In genomic region chr12:55053267-55053666, GRCm38 (mm10) we compare ENCODE assay signal across 27 mouse cellular contexts. TPM values are rescaled to one million over a fixed set of nuclear protein-coding genes. Genes with fewer than 3 reads are reported as not detected.
DNase-seq lines count a peak whose midpoint lies in the region; ATAC-seq and TF ChIP-seq lines count a peak whose summit lies in the region.
"Had no signal": no experiment of that assay in that cellular context is flagged by ENCODE, and none has a peak within 500 bp of the region (broad histone marks: within the 10 kb centered on the region; RNA-seq: fewer than 3 reads in every experiment).

No protein-coding gene starts in this region.

- peak overlapping the region; percentile 43 for H3K4me3 ChIP-seq in erythroblast, embryonic 14.5 days (replicated peaks)
- H3K4me3 ChIP-seq in liver, embryonic 13.5 days (replicated peaks): no peak overlapping the region
- H3K4me3 ChIP-seq in hindbrain, postnatal 0 days (ENCODE audit: low read length): no peak overlapping the region
- no peak overlapping the region for H3K4me3 ChIP-seq in forebrain, embryonic 15.5 days
- H3K4me3 ChIP-seq: embryonic facial prominence, embryonic 13.5 days; forebrain, embryonic 13.5 days; hindbrain, embryonic 13.5 days; limb, embryonic 13.5 days; midbrain, embryonic 10.5 days had no signal

- WGBS in liver, embryonic 13.5 days (ENCODE audit: insufficient replicate concordance): 33% methylated on average over 7 of the region's 7 CpGs
- WGBS in hindbrain, postnatal 0 days: 92% methylated on average over 7 of the region's 7 CpGs
- WGBS in forebrain, embryonic 15.5 days: 94% methylated on average over 7 of the region's 7 CpGs

- H3K4me2 ChIP-seq in liver, embryonic 13.5 days: peak overlapping the region; percentile 60; the same call in 1 of the 2 replicates
- no peak overlapping the region for H3K4me2 ChIP-seq in hindbrain, postnatal 0 days (ENCODE audit: low read depth, low read length)
- no peak overlapping the region for H3K4me2 ChIP-seq in forebrain, embryonic 15.5 days (replicated peaks)
- H3K4me2 ChIP-seq: embryonic facial prominence, embryonic 13.5 days; forebrain, embryonic 13.5 days; heart, embryonic 11.5 days; hindbrain, embryonic 13.5 days; limb, embryonic 13.5 days had no signal

- peak; percentile 48 for DNase-seq in c-Kit-negative CD71-positive TER-119-positive erythroid progenitor cells, embryonic 14.5 days (ENCODE audit: low read depth, low spot score)
- DNase-seq in liver, embryonic 13.5 days: peak; percentile 68
- DNase-seq in hindbrain, postnatal 0 days (ENCODE audit: low spot score): no peak
- DNase-seq in kidney, postnatal 14 days: no peak
- DNase-seq: adrenal gland, postnatal 10 days; cerebellum, adult 9-11 months; gastrocnemius, postnatal 14 days; heart, postnatal 4 days; kidney, postnatal 36 days; lung, adult 2 months; lung, postnatal 10 days; right cerebral cortex, adult 18-20 months; spleen, adult 18-20 months; thymus, postnatal 14 days had no signal

- peak overlapping the region; percentile 12; the same call in 1 of the 2 replicates for H3K9ac ChIP-seq in liver, embryonic 13.5 days
- no peak overlapping the region for H3K9ac ChIP-seq in hindbrain, postnatal 0 days (replicated peaks; ENCODE audit: low read length)
- H3K9ac ChIP-seq in forebrain, embryonic 15.5 days (replicated peaks): no peak overlapping the region
- H3K9ac ChIP-seq: embryonic facial prominence, embryonic 13.5 days; forebrain, embryonic 13.5 days; hindbrain, embryonic 13.5 days; limb, embryonic 13.5 days had no signal

- peak; percentile 65 for ATAC-seq in liver, embryonic 13.5 days (ENCODE audit: low read depth)
- ATAC-seq in megakaryocyte progenitor cell, adult 5-6 weeks (replicated peaks; ENCODE audit: poor library complexity): peak; percentile 51
- no peak for ATAC-seq in hindbrain, postnatal 0 days
- ATAC-seq in forebrain, embryonic 15.5 days (replicated peaks): no peak
- ATAC-seq: CD4-positive, CD25-positive, alpha-beta regulatory T cell, adult 4 months; forebrain, embryonic 13.5 days; intestine, postnatal 0 days; midbrain, embryonic 16.5 days had no signal

- no peaks in the 10 kb centered on the region for H3K9me3 ChIP-seq in erythroblast, embryonic 14.5 days (ENCODE audit: control insufficient read depth, low read length)
- no peaks in the 10 kb centered on the region for H3K9me3 ChIP-seq in liver, embryonic 13.5 days (replicated peaks)
- H3K9me3 ChIP-seq in hindbrain, postnatal 0 days (ENCODE audit: low read length): no peaks in the 10 kb centered on the region
- H3K9me3 ChIP-seq in forebrain, embryonic 15.5 days: no peaks in the 10 kb centered on the region
- H3K9me3 ChIP-seq: embryonic facial prominence, embryonic 13.5 days; forebrain, embryonic 13.5 days; hindbrain, embryonic 13.5 days; limb, embryonic 13.5 days; midbrain, embryonic 10.5 days had no signal

- H3K27ac ChIP-seq in liver, embryonic 13.5 days: peak overlapping the region; percentile 98
- no peak overlapping the region for H3K27ac ChIP-seq in hindbrain, postnatal 0 days
- H3K27ac ChIP-seq in forebrain, embryonic 15.5 days (replicated peaks): no peak overlapping the region
- H3K27ac ChIP-seq: embryonic facial prominence, embryonic 13.5 days; forebrain, embryonic 13.5 days; hindbrain, embryonic 13.5 days; limb, embryonic 13.5 days; macrophage; midbrain, embryonic 10.5 days had no signal

- peaks cover 53% of the 10 kb centered on the region for H3K36me3 ChIP-seq in erythroblast, embryonic 14.5 days (ENCODE audit: control insufficient read depth)
- H3K36me3 ChIP-seq in liver, embryonic 13.5 days: peaks cover 12% of the 10 kb centered on the region
- H3K36me3 ChIP-seq in hindbrain, postnatal 0 days (ENCODE audit: insufficient read depth, low read length): 0 out of 2 replicates have a peak, but pooled peaks cover 8% of the 10 kb centered on the region
- H3K36me3 ChIP-seq in forebrain, embryonic 15.5 days: no peaks in the 10 kb centered on the region

- H3K4me1 ChIP-seq in erythroblast, embryonic 14.5 days (ENCODE audit: control insufficient read depth): peaks cover 88% of the 10 kb centered on the region
- H3K4me1 ChIP-seq in liver, embryonic 13.5 days (replicated peaks): peaks cover 74% of the 10 kb centered on the region
- H3K4me1 ChIP-seq in hindbrain, postnatal 0 days (ENCODE audit: insufficient read depth, low read length): no peaks in the 10 kb centered on the region
- H3K4me1 ChIP-seq in forebrain, embryonic 15.5 days: no peaks in the 10 kb centered on the region
- H3K4me1 ChIP-seq: embryonic facial prominence, embryonic 13.5 days; forebrain, embryonic 13.5 days; hindbrain, embryonic 13.5 days; limb, embryonic 13.5 days; midbrain, embryonic 10.5 days had no signal

- H3K27me3 ChIP-seq in erythroblast, embryonic 14.5 days (ENCODE audit: control insufficient read depth): no peaks in the 10 kb centered on the region
- H3K27me3 ChIP-seq in liver, embryonic 13.5 days: no peaks in the 10 kb centered on the region
- no peaks in the 10 kb centered on the region for H3K27me3 ChIP-seq in hindbrain, postnatal 0 days (ENCODE audit: insufficient read depth, low read length)
- no peaks in the 10 kb centered on the region for H3K27me3 ChIP-seq in forebrain, embryonic 15.5 days
- H3K27me3 ChIP-seq: embryonic facial prominence, embryonic 13.5 days; forebrain, embryonic 13.5 days; hindbrain, embryonic 13.5 days; limb, embryonic 13.5 days had no signal

- TF ChIP-seq CTCF in hindbrain, postnatal 0 days (IDR thresholded peaks at IDR 0.05; ENCODE audit: low read depth): no peak

RNA-seq across cellular contexts. Expression of gene 2700097O09Rik, which starts 26.6 kb away (rescaled TPM):
- polyA plus RNA-seq in erythroblast, embryonic 14.5 days (2012): 0.09 and 0.26 TPM in 2 replicates
- 30.6 and 32.9 TPM in 2 replicates for polyA plus RNA-seq in liver, embryonic 13.5 days (2015; fragmentation: Nextera tagmentation; extraction: Ambion mirVana)
- total RNA-seq in megakaryocyte progenitor cell, adult 5-6 weeks (2015): 22.4 and 22.8 TPM in 2 replicates
- total RNA-seq in megakaryocyte progenitor cell, adult 5-6 weeks (2017): 7.5 and 12.9 TPM in 2 replicates
- 10.9 and 11.2 TPM in 2 replicates for total RNA-seq in hindbrain, postnatal 0 days (2014; rRNA removed)
- polyA plus RNA-seq in hindbrain, postnatal 0 days (2015; fragmentation: Nextera tagmentation; extraction: Ambion mirVana): 16.5 and 19.2 TPM in 2 replicates
- 33.6 and 36.4 TPM in 2 replicates for polyA plus RNA-seq in forebrain, embryonic 15.5 days (2015; fragmentation: Nextera tagmentation; extraction: Ambion mirVana)

RNA-seq across cellular contexts. Expression of gene Srp54a, which starts 26.8 kb away (rescaled TPM):
- polyA plus RNA-seq in erythroblast, embryonic 14.5 days (2012): 0.44 and 0.72 TPM in 2 replicates
- 94.7 and 121 TPM in 2 replicates for polyA plus RNA-seq in liver, embryonic 13.5 days (2015; fragmentation: Nextera tagmentation; extraction: Ambion mirVana)
- total RNA-seq in megakaryocyte progenitor cell, adult 5-6 weeks (2015): 118 and 127 TPM in 2 replicates
- total RNA-seq in megakaryocyte progenitor cell, adult 5-6 weeks (2017): 191 and 227 TPM in 2 replicates
- 36.4 and 48.0 TPM in 2 replicates for total RNA-seq in hindbrain, postnatal 0 days (2014; rRNA removed)
- 188 and 192 TPM in 2 replicates for polyA plus RNA-seq in hindbrain, postnatal 0 days (2015; fragmentation: Nextera tagmentation; extraction: Ambion mirVana)
- polyA plus RNA-seq in forebrain, embryonic 15.5 days (2015; fragmentation: Nextera tagmentation; extraction: Ambion mirVana): 203 and 213 TPM in 2 replicates

RNA-seq across cellular contexts. Expression of gene Baz1a, which starts 39.1 kb away (rescaled TPM):
- polyA plus RNA-seq in erythroblast, embryonic 14.5 days (2012): 2.9 and 3.1 TPM in 2 replicates
- polyA plus RNA-seq in liver, embryonic 13.5 days (2015; fragmentation: Nextera tagmentation; extraction: Ambion mirVana): 32.3 and 38.0 TPM in 2 replicates
- total RNA-seq in megakaryocyte progenitor cell, adult 5-6 weeks (2015): 367 and 372 TPM in 2 replicates
- 151 and 171 TPM in 2 replicates for total RNA-seq in megakaryocyte progenitor cell, adult 5-6 weeks (2017)
- 2.3 and 3.1 TPM in 2 replicates for total RNA-seq in hindbrain, postnatal 0 days (2014; rRNA removed)
- polyA plus RNA-seq in hindbrain, postnatal 0 days (2015; fragmentation: Nextera tagmentation; extraction: Ambion mirVana): 4.6 and 6.0 TPM in 2 replicates
- polyA plus RNA-seq in forebrain, embryonic 15.5 days (2015; fragmentation: Nextera tagmentation; extraction: Ambion mirVana): 15.2 and 18.5 TPM in 2 replicates

Comparison
In these comparisons a context has a peak if more than half of its experiments do, and no peak if none do; other contexts are left out.
1. DNase-seq: peak in c-Kit-negative CD71-positive TER-119-positive erythroid progenitor cells, embryonic 14.5 days (single experiment) and liver, embryonic 13.5 days (single experiment); none in hindbrain, postnatal 0 days (single experiment) and kidney, postnatal 14 days (single experiment).
2. ATAC-seq: peak in liver, embryonic 13.5 days (single experiment) and megakaryocyte progenitor cell, adult 5-6 weeks (single experiment); none in hindbrain, postnatal 0 days (single experiment) and forebrain, embryonic 15.5 days (single experiment).
3. RNA of gene 2700097O09Rik, which starts 26.6 kb away (polyA plus RNA-seq): 33.6 to 36.4 TPM in forebrain, embryonic 15.5 days, 30.6 to 32.9 TPM in liver, embryonic 13.5 days and 16.5 to 19.2 TPM in hindbrain, postnatal 0 days; 0.09 to 0.26 TPM in erythroblast, embryonic 14.5 days; every median in the first group is over 10 times any median in the second.
4. RNA of gene Srp54a, which starts 26.8 kb away (polyA plus RNA-seq): 203 to 213 TPM in forebrain, embryonic 15.5 days, 188 to 192 TPM in hindbrain, postnatal 0 days and 94.7 to 121 TPM in liver, embryonic 13.5 days; 0.44 to 0.72 TPM in erythroblast, embryonic 14.5 days; every median in the first group is over 10 times any median in the second.